Mouse (Mus musculus): ENCODE measurements at regions not wholly inside any gene's neighbourhood (a gene's known extent, or its start where the extent isn't known, plus 50 kb on each side); places are given as distances from the start of the nearest gene placed in this dataset.

DNA sequence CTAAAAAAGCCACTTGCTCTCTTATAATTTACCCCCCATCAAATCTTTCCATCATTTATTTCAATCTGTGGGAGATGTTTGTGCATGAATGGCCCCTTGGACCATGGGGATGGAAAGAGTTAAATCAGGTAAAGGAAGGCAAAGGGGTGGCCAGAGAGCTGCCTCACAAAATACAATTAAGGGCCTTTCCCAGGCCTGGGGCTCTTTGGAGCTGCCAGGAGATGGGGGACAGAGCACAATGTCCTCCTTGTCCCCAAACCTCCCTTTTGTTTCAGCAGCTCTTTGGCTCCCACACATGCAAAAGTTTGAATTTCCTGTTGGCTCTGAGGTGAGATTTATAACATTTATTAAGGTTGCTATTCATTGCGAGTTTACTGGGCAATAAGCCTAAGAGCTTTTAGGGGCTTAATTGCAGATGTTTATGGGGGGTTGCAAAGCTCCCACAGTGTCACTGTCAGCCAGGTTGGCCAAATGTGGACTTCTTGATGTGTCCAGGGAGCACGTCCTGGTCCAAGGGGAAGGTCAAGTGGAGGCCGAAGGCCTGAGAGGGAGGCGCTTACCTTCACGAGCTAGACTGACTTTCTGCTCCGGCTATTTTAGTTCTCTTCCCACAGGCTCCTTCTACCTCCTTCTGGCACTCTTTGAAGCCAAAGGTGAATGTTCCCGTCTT is 628.5 kb downstream of the Lmo4 start:
- DNase-seq = no peak

DNA sequence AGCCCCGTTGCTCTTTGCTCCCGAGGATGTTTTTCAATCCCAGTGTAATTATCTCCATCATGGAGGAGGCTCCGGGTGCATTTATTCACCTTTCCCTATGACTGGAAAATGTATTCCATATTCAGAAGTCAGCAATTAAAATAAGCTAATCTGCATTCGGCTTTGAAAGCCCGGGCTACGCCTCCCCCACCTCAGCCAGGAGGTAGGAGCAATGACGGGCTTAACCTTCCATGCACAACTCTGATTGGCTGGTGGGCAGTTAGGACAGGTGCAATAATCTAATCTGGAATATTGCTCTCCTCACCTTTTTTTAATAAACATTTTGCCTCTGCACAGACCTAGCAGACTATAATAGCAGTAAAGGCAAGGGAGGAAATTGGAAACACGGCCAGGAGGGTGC is 629.3 kb downstream of the Lmo4 start:
- DNase-seq = no peak

DNA sequence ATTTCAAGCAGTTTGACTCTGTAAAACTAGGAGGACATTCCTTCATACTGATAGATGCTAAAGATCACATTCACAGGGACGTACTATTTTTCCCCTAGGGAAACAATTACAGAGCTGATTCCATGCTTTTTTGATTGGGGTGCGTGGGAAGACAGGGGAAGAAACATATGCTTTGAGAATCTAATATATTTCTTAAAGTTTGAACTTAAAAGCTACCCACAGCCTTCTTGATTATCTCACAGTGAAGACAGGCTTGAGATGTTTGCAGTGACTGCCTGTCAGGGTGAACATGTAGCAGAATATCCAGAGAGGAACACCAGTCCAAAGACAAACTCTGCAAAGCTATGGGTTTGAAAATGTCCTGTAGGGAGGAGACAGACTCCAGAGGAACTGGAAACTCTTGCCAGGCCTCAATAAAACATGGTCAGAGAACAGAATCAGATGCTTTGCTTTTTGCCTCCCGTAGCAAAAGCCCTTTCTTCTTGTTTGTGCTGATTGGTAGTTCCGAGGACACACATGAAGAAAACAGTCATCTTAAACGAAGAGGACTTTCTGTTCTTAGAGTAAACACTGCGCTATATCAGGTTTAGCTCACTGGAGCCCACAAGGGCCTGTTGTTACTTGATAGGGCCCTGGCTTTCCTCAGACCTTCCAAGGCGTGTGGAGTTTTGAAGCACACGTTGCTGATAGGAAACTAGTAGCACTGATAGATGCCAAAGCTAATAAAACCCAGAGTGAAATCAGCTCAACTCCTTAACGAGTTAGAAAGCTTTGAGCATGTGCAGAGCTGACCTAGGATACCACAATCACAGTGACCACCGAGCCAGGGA is 630.8 kb downstream of the Lmo4 start:
- no peak for DNase-seq

DNA sequence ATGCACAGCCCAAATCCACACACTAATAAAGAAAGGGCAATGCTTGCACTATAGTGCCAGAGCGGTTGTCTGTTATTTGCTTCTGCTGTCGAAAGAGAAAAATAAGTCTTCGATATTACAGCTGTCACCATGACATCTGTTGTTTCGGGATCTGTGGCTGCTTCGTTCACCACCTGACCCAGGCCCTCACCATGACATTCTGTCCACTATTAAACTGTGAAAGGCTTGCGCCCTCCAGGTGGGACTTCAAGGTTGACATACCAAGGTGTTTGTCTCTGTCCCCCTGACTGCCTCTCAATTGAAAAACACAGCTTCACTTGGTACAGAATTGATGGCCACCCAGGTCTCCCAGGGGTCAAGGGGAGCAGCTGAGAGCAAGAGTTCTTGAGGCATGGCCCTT is 635.1 kb downstream of the Lmo4 start:
- no peak for DNase-seq

DNA sequence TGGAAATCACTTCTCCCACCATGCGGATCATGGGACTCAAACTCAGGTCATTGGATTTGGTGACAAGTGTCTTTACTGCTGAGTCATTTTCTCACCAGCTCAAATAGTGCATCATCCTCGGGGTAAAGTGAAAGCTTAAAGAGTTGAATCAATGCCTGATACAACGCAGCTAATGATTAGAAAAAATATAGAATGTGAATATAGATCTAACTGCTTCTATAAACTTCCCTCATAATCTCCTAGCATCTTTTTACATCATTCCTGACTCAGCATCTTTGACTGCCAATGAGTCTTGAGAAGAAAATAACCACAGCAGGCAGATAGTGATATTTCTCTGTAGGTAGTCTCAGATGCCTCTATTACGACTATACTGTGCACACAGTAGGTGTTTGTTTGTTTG is 640.0 kb downstream of the Lmo4 start:
- no peak for DNase-seq

DNA sequence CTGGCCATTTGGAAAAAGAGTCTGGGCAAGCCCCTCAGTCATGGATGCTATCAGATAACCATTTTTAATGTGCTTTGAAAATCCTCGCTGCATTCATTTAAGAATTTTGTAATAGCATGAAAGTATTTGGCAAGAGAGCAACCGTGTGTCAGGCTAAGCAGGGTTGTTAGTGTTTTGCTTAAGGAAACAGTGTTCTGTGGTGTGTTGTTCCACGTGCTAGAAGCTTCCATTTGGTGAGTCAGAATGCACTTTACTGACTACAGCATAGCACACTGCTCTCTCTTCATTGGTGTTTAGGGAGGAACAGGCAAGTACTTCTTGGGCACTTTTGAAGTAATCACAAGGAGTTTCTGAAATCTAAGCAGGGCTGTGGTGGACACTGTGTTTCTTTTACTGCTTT is 661.0 kb upstream of the Pkn2 start:
- no peak for DNase-seq

DNA sequence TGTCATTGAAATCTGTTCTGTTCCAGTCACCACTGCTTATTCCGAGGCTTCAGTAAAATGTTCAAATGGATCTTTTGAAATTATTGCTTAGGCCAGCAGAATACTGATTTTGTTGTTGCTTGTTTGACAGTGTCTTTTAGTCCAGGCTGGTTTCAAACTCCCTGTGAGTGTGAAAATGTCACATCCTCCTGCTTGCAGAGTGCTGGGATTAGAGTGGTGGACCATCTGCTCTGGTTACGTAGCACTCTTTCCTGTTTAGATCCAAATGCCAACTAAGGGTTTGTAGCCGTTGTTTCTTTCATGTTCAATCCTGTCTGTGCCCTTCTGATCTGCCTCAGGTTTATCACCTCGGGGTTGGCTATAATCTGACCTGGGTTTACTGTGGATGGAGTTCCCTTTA is 646.2 kb upstream of the Pkn2 start:
- DNase-seq = no peak

DNA sequence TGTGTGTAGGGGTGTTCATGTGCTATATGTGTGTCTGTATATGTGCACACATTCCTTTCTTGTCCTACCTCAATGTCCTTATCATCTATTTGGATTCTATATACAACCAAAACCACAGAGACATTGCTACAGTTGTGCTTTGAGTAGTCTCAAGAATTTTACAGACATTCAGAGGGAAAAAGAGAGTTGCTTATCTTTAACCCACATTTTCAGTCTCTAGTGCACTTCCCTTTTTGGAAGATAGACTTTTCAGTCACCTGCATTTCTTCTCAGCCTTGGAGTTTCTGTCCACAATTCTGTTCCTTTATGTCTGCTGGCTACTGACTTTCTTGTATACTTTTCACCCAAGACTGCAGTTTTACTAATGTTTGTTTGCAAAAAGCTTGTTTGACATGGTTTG is 645.5 kb upstream of the Pkn2 start:
- no peak for DNase-seq

DNA sequence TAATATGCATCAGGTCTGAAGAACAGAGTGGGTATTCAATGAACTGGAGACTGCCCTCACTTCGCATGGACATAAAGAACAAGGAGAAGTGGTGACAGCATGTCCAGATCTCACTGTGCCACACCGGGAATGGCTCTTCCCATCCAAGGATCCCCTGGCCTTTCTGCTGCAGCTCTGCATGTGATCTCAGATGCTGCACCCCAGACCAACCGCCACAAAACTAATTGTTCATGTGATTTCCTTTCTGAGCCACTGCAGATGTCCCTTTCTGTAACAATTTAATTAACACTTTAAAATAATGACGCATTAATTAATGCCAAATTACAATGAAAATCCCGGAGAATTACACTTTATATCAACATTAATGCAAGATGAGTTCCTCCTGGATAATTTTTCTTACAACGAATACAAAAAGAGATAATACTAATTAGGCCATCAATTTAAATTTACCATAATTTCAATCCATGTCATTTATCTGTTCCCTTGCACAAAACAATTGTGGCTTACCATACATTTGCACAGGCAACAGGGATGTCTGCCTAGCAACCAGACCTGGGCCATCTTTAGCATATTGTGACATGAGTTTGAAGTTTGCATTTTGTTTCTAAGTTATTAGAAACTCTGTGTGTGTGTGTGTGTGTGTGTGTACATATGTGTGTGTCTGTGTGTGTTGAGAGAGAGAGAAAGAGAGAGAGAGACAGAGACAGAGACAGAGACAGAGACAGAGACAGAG is 630.9 kb upstream of the Pkn2 start:
- no peak for DNase-seq

DNA sequence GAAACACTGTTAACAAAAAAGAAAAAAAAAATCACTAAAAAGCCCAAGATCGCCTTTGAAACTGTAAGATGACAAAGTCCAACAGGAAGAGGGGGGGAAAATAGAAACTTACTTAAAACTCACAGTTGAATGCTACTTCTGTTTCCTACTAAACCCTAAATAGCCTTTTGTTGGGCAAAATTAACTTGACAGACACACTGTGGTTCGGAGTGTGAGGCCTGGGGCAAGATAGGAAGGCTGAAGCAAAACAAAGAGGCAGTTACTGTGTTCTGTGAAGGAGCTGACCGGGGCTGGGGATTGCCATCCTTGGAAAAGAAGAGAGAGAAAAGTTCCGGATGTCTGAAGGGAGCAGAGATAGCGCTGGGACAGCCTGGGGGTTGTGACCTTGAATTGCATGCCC is 627.7 kb upstream of the Pkn2 start:
- DNase-seq = no peak

DNA sequence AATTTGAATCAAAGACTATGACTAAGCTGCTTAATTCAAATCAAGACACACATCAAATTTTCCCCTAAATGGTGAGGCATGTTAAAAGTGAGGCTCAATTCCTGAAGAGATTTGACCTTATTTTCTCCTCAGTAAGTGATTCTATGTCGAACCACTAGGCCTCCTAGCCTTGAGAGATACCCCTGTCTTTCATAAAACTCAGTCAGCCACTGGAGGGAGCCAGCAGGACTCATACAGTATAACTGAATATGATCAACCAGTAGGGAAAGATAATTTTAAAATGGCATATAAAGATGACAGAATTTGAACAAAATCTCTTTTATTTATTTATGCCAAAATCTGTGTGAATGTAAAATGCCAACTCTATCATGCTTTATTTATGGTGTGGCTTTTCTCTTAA is 626.5 kb upstream of the Pkn2 start:
- DNase-seq = peak; percentile 35

DNA sequence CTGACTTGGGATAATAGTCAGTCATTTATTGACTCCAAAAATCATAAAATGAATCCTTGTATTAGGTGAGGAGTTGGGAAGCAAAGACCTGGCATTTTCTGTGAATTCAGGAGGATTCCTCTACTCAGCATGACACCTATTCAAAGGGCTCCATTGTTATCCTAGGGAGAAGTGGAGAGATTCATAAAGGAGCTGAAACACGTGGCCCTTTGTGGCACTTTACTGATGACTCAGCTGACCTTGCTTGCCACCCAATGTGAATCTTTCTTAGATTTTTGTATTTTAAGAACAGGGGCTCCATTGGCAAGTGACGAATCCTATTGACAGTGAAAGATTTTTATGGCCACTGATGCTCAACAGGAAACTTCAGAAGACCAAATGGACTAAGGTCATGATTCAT is 619.2 kb upstream of the Pkn2 start:
- no peak for DNase-seq

DNA sequence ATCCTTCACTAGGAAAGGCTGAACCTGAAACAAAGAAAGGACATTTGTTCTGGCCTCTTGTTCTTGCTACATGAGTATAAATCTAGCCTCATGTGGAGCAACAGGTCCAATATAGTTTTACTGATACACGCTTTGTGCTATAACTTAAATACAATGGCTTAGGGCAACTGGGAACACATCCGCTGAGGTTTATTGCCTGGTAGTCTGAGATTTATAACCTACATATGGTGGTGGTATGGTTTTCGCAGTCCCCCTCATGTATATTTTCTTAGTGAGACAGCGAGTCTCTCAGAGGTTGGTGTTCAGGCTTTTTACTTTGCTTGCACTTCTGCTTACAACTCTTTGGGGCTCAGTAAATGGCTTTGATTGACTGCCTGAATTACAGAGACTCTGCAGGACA is 613.6 kb upstream of the Pkn2 start:
- no peak for DNase-seq

DNA sequence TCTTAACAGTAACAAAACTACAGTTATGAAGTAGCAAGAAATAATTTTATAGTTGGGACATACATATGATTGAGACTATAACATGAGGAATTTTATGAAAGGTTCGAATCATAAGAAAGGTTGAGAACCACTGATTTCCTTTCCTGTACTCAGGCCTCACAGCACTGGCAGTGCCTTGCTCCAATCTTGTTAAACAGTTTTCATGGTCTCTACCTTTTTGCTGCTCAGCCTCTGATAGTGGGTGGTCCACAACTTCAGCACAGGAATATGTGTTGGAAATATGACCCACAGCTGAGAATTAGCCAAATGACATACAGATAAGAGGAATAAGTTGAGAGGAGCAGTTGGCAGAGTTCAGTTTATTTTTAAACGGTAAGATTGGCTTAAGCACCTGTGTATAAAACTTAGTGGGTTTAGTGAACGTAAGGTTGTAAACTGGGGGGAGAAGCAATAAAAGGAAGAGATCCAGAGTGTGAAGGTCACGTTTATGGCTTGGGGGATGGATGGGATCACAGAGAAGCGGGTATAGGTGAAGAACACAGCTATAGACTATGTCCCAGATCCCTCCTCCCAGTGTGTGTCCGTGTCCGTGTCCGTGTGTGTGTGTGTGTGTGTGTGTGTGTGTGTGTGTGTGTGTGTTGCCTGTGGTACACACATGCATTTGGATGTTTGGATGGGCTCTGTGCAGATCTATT is 596.3 kb upstream of the Pkn2 start:
- DNase-seq = no peak

DNA sequence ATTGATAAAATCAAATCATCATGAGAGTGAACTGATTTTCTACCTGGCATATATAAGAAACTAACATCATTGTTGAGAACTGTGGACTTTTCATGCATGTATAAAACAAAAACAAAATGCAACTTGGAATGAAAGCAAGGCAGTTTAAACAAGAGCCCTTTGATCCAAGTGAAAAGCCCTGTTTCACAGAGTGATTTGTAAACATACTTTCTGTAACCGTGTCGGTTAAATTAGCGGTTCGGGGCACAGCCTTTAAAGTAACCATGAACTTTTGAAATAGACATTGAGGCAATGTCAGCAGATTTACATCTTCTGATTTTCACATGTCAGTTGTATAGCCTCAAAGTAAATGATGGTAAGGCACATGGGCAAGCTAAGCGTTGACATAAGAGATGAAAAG is 593.7 kb upstream of the Pkn2 start:
- no peak for DNase-seq

DNA sequence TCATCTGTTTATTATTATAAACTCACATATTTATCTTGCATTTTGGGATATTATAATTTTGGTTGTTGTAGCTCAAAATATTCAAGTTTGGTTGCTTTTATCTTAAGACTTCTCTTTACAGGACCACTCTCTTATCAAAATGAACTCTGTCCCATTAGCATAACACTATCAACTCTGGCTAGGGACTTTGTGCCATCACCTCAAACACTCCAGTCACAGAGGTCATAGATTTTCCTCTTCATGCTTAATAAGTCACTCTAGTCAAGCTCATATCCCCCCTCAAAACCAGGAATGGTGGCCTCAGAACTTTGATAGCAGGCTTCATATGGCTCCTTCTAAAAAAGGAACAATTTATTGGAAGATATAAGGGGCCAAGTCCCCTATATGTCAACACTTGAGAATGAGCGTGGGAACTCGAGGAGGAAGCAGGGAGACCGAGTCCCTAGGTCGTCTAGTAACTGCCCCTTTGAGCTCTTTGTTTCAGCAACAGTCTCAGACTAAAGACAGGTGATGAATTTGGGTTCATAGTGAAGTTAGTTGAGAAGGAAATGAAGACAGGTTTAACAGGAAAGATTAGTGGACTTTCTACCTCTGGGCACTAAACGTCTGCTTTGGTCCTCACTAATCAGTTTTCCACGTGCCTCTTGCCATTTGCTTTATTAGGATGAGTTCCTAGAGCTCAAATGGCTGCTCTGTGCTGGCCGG is 565.4 kb upstream of the Pkn2 start:
- no peak for DNase-seq

DNA sequence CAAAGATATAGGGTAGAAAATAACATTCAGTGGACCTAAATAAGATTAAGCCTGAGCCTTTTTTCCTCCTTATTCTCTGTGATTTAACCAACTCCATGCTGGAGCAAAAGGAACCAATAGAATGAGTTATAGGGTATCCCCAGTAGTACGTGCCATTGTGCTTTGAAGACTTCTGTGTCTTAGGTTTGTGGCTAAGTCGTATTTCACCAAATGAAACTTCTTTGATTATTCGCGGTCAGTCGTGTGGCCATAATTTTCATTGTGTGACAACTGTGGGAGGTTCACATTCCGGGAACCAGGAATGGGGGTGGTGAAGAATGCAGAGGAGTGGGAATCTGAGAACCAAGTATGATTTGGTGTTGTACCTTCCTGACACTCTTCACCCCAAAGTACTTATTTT is 535.6 kb upstream of the Pkn2 start:
- DNase-seq = no peak

DNA sequence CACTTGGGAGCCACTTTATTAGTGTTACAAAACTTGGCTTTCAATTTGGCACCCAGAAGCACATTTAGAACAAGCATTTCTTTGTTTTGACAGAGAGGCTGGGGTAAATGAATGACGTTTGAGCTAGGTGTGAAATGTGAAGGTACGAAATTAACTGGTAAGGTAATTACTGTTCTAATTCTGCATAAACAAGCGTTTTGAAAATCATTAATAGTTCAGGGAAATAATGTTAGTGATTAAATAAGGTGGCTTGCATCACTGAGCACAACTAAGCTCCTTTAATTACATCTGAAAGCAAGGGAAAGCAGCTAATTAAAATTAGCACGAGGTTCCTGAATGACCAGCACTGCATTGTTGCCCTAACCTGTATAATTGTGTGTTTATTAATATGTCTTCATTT is 529.9 kb upstream of the Pkn2 start:
- no peak for DNase-seq

DNA sequence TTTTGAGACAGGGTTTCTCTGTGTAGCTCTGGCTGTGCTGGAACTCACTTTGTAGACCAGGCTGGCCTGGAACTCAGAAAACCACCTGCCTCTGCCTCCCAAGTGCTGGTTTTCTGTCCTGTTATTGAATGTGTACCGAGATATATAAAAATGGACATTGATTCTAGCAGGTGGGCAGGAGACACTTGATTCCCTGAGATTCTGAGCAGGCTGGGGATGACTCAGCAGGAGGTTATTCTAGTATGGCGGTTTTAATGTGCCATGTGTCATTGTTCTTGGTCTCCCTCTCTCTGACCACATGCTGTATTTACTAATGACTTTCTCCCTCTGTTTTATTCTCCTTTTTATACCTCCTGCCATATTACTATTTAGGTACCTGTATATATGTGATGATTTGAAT is 517.2 kb upstream of the Pkn2 start:
- no peak for DNase-seq

DNA sequence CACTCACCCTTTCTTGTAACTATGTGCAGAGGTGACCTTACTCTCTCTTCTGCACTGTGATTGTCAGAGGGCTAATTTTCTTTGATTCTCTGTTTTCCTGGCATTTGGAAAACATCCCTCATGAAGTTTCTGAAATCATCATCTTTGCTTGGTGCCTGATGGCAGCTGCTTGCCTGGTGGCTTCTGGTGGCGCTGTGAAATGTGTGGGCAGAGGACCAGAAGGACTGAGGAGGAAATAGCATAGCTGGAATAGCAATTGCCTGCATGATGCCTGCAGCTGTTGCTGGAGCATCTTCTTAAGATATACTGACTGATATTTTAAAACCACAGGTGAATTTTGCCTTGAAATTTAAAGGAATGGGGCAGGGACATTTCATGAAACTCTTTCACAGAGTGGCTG is 502.6 kb upstream of the Pkn2 start:
- DNase-seq = no peak

DNA sequence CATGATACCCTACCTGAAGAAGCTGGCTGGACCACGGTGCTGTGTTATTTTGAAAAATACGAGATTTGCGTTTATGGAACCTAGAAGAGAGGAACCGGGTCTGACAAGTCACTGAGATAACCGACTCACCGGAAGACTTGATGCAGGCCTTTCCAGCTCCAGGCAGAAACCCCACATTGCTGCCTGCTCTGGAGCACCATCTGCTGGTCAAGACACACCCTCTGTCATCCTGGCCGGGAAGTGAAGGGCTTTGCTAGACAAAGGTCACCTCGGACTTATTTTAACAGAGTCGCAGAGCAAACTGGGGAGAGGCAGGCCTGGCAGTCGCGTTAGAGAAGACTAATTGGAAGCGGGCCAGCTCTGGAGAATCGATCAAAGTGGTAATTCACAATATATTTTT is 497.4 kb upstream of the Pkn2 start:
- peak; percentile 71 for DNase-seq

DNA sequence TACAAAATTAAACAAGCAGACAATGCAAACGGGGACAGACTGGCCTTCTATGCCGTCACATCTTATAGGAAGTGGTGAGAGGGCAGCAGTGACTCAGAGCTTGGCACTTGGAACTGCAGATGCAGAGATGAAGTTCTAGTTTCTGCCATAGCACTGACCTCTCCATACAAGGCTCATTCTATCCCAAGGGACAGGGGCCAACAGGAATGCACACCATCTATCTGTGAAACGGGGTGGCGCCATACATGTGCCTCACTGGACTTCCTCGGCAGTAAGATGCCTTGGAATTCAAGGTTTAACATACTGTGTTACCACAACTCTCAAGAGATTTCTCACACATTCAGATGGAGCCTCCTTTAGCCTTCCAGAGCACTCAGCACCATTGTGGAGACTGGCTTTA is 495.6 kb upstream of the Pkn2 start:
- DNase-seq = no peak

Measured in adrenal gland, postnatal 25 days (tissue).